Mouse (Mus musculus) CD4-positive, CD25-positive, alpha-beta regulatory T cell (primary cell): Measurements from ENCODE around the gene Gpbp1l1. TPM values are rescaled to one million over a fixed set of nuclear protein-coding genes. Genes with fewer than 3 reads are reported as not detected.

Source experiments
- polyA plus RNA-seq: library from polyadenylated mRNA; unstranded; fragments of 100-300 nt; shearing (Covaris generic); gene quantifications from one replicate; pipeline ENCODE4 v1.2.1, GENCODE M21; 2017

Gene Gpbp1l1
- 46.6 TPM for polyA plus RNA-seq

GRCm38 (mm10) chr4:116557306-116558121 is at the start of gene Gpbp1l1:
TSS of gene Gpbp1l1 (plus strand) at chr4:116557658.

GRCm38 (mm10) chr4:116555413-116556300 is 1.8 kb upstream of the Gpbp1l1 start, which contains the start of gene Tmem69:
TSS of gene Tmem69 (minus strand) at chr4:116555936.

GRCm38 (mm10) chr4:116596379-116596778 is 38.9 kb downstream of the Gpbp1l1 start, which contains the start of gene Ccdc17:
TSS of gene Ccdc17 (plus strand) at chr4:116596654.

GRCm38 (mm10) chr4:116627722-116628662 is 70.5 kb downstream of the Gpbp1l1 start, which contains the start of gene Nasp:
TSS of gene Nasp (minus strand) at chr4:116627941.

Other genes starting within 250 kb of the Gpbp1l1 start
- 18.9 TPM for gene Mast2, start 93.5 kb upstream of the Gpbp1l1 start, polyA plus RNA-seq
- 16.0 TPM for gene Ipp, start 50.1 kb upstream of the Gpbp1l1 start, polyA plus RNA-seq
- 23.0 TPM for gene Tmem69, start 1.7 kb upstream of the Gpbp1l1 start, polyA plus RNA-seq
- gene Ccdc17, start 39.0 kb downstream of the Gpbp1l1 start, polyA plus RNA-seq: 14.9 TPM
- 50.5 TPM for gene Nasp, start 70.3 kb downstream of the Gpbp1l1 start, polyA plus RNA-seq
- gene Akr1a1, start 94.0 kb downstream of the Gpbp1l1 start, polyA plus RNA-seq: 274 TPM
- 546 TPM for gene Prdx1, start 127.9 kb downstream of the Gpbp1l1 start, polyA plus RNA-seq
- 8.6 TPM for gene Mmachc, start 150.7 kb downstream of the Gpbp1l1 start, polyA plus RNA-seq
- 16.4 TPM for gene Ccdc163, start 150.9 kb downstream of the Gpbp1l1 start, polyA plus RNA-seq
- 8.4 TPM for gene Tesk2, start 163.3 kb downstream of the Gpbp1l1 start, polyA plus RNA-seq
- gene Toe1, start 250.0 kb downstream of the Gpbp1l1 start, polyA plus RNA-seq: 39.7 TPM